Mouse (Mus musculus): Measurements from ENCODE around the gene Gimap4.

- no peak for TF ChIP-seq E2F4 (IDR thresholded peaks at IDR 0.05; ENCODE audit: insufficient replicate concordance, low read depth, low read length)
- no peak for TF ChIP-seq CTCF (conservative IDR thresholded peaks at IDR 0.05 in 1 of 2, IDR thresholded peaks at IDR 0.05 in 1 of 2; ENCODE audit: low read depth in 2 of 2, low read length in 2 of 2)
These were observed 48.5 kb downstream of the Gimap4 start for GRCm38 (mm10) chr6:48732864-48733304.
